Mouse (Mus musculus) brain, embryonic 14.5 days (tissue): Measurements from ENCODE around the gene Ctps2.
A peak's percentile ranks its signal among the peaks of the same experiment; 100 is the strongest.

ENCODE experiments used
- CTCF ChIP-seq: fragments of 200-500 bp; IDR thresholded peaks from 2 replicates; pipeline ENCODE4 v1.5.1; 2012; ENCODE audit warnings: inconsistent platforms, mild to moderate bottlenecking, moderate library complexity, borderline replicate concordance; ENCODE audit not compliant: insufficient read depth, insufficient read length; ENCODE audit errors: extremely low read depth
- POLR2A ChIP-seq: fragments of 200-500 bp; IDR thresholded peaks from 2 replicates; pipeline ENCODE4 v1.6.1; 2012; ENCODE audit warnings: mild to moderate bottlenecking, inconsistent platforms, borderline replicate concordance; ENCODE audit not compliant: poor library complexity, insufficient read depth, insufficient read length, severe bottlenecking; ENCODE audit errors: extremely low read depth

GRCm38 (mm10) chrX:162887931-162888511, 13.0 kb upstream of the Ctps2 start, which contains the start of gene Syap1:
- no peak for TF ChIP-seq CTCF
- peak; percentile 37; the same call in 1 of the 2 replicates for TF ChIP-seq POLR2A
